Mouse (Mus musculus) right cerebral cortex, postnatal 14 days (tissue): ENCODE results near the gene Wdr53.
"Not testable (repeated sequence)": the region's sequence is repeated elsewhere in the genome, so short reads cannot be mapped to it uniquely, and the experiment has no call there.

Experiments
- DNase-seq: peaks from one replicate; pipeline ENCODE4 v3.0.0; 2022

The Wdr53 gene

DNA sequence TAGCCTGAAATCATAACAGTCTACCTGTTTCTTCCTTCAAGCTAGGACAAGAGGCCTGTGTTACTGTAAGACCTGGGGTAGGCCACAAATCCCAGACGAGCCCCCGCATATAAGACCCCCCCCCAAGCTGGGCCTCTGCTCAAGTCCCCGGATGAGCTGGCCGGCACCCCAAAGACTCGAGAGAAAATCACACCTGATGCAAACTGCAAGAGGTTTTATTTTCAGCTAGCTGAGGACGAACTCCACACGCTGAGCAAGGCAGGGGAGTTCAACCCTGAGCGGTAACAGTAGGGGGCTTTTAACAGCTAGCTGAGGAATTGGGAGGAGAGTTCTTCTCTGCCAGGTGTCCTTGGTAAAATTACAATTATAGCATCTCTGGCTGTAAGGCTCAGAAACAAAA, 33.2 kb downstream of the Wdr53 start:
- no peak for DNase-seq

DNA sequence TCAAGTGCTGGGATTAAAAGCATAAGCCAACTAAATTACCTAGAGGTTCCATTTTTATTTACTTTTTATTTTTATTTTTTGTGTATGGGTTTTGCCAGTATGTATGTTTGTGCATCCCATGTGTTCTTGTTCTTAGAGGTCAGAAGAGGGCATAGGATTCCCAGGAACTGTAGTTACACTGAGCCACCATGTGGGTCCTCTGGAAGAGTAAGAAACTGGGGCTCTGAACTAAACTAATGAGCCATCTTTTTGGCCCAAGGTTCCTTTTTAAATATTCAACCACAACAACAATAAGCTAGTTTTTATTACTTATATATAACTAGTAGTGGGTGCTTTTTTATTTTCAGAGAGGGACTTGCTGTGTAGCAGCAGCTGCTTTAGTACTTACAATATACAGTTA, 35.6 kb downstream of the Wdr53 start:
- no peak for DNase-seq

DNA sequence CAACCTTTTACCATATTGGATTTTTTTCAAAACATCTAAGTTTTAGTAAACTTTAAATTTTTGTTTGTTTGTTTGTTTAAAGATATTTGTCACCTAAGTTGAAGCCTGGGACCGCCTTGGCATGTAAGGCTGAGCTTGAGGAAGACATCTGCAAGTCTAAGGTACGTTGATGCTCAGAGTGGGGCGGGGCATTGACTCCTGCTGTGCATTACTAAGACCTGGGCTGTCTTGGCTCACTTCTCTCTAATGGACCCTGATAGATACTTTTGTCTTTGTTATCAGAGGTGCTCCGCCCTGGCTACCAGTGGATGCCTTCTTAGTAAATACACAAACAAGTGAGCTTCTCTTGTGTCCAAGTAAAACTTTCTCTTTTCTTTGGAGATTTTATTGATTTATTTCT, 44.8 kb downstream of the Wdr53 start:
- DNase-seq: no peak

DNA sequence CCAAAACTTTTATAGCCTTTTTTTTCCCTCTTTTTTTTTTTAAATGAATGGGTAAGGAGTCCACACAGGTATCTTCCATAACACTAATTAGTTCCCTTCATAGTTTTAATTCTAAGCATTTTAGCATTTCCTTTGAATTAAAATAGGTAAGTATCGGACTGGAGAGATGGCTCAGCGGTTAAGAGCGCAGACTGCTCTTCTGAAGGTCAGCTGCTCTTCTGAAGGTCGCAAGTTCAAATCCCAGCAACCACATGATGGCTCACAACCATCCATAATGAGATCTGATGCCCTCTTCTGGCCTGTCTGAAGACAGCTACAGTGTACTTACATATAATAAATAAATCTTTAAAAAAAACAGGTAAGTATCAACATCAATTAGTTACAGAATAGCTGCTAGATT, 52.6 kb downstream of the Wdr53 start:
- not testable (repeated sequence) for DNase-seq

DNA sequence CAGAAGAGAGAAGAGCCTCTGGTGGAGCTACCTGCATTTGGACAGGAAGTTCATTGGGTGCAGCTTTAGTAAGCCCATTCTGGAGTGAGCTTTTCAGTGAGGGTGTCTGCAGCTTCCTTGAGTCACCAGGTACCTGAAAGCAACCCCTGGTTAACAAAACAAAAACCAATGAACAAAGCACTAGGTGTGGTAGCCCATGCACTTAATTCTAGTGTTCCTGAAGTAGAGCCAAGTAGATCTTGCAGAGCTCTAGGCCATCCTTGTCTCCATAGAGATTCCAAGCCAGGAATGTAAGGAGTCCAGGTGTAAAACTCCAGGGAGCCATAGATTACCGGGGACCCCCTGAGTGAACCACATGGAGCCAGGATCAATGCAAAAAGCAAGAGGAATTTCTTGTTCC, 56.0 kb downstream of the Wdr53 start:
- no peak for DNase-seq

DNA sequence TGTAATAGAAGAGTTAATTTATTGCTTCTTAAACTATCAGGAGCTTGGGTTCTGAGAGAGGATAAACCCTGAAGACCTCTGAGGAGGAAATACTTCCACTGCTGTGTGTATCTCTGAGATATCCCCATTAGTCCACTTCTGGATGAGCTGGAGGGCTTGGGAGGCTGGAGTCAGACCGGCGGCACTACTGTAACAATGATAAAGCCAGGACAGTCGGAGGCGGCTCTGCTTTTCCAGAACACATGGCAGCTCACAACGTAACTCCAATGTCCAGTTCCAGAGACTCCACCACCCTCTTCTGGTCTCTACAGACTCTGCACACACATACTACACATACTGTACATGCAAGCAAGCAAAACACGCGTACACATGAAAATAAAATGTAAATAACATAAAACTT, 56.9 kb downstream of the Wdr53 start:
- DNase-seq: no peak
